Mouse (Mus musculus) bone marrow, adult 2 months (tissue): ENCODE measurements around the gene Setd1a. TPM values are rescaled to one million over a fixed set of nuclear protein-coding genes. Genes with fewer than 3 reads are reported as not detected.

Experiments
- H3K27ac ChIP-seq: fragments of 200-500 bp; 2 replicates; pipeline ENCODE4 v1.5.1; 2012; ENCODE audit warnings: low read depth, mild to moderate bottlenecking, control low read depth, inconsistent platforms, low read length; ENCODE audit not compliant: control insufficient read depth, poor library complexity, insufficient read depth
- H3K4me1 ChIP-seq: fragments of 200-500 bp; 2 replicates; pipeline ENCODE4 v1.6.1; 2011; ENCODE audit warnings: low read length; ENCODE audit not compliant: control insufficient read depth, insufficient read depth
- H3K4me3 ChIP-seq: fragments of 200-500 bp; replicated peaks from 2 replicates; pipeline ENCODE3; 2011; ENCODE audit warnings: mild to moderate bottlenecking, low read depth, low read length, control low read depth; ENCODE audit not compliant: control insufficient read depth
- CTCF ChIP-seq: fragments of 200-500 bp; IDR thresholded peaks from 2 replicates; pipeline ENCODE4 v1.5.1; 2011; ENCODE audit warnings: low read length, control low read depth; ENCODE audit not compliant: control insufficient read depth, insufficient read depth
- POLR2A ChIP-seq: fragments of 200-500 bp; IDR thresholded peaks from 2 replicates; pipeline ENCODE4 v1.6.1; 2011; ENCODE audit warnings: low read depth, mild to moderate bottlenecking, control low read depth, low read length, borderline replicate concordance; ENCODE audit not compliant: control insufficient read depth
- WGBS: fragments of 180-500 bp; shearing (Covaris S2); methylation state at CpG from one replicate; pipeline ENCODE4 v1.1.7; 2018; 5-methylcytosine and 5-hydroxymethylcytosine counted together
- polyA plus RNA-seq: library from polyadenylated mRNA; stranded (reverse); fragments of >200 nt; gene quantifications from 2 replicates; pipeline ENCODE4 v1.2.4, GENCODE M21; 2011; ENCODE audit warnings: low replicate concordance; ENCODE audit not compliant: missing spikeins, insufficient read depth, insufficient read length

Setd1a gene
- polyA plus RNA-seq, 1 experiment = 36.3 TPM

DNA sequence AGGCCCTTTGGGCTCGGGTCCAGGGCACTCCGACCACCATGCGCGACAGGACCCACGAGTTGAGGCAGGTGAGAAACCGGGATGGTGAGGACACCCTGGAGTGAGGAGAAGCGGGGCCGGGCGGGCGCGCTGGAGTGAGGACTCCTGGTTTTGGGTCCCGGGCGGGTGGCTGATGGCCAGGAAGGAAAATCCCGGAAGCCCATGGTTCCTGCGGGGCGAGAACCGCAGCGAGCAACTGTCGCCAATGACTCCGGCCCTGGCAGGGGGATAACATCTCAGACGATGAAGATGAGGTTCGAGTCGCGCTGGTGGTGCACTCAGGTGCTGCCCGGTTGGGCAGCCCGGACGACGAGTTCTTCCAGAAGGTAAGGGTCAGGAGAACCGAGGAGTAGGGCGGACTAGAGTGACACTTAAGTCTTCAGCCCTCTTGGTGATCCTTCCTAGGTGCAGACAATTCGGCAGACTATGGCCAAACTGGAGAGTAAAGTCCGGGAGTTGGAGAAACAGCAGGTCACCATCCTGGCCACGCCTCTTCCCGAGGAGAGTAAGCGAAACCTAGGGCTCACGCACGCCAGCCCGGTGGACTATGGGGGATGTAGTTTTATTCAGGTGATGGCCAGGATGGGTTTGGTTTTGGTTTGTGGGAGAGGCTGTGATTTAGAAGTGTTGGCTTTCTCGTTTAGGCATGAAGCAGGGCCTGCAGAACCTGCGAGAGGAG lies 65.7 kb downstream of the Setd1a start:
- WGBS = under 1% methylated on average over 40 of the region's 40 CpGs
- peaks cover 3% of the 10 kb centered on the region; the same call in 1 of the 2 replicates for H3K4me1 ChIP-seq

More for the DNA sequence above, 65.7 kb downstream of the Setd1a start:
- H3K4me3 ChIP-seq = peak overlapping the region; percentile 89
- TF ChIP-seq POLR2A = peak; percentile 47; the same call in 1 of the 2 replicates
- TF ChIP-seq CTCF = no peak
- peak overlapping the region; percentile 94 for H3K27ac ChIP-seq

Other genes with a start within 250 kb of the Setd1a start
- gene Tmem265, start 215.3 kb upstream of the Setd1a start, polyA plus RNA-seq = 20.5 and 41.0 TPM in 2 replicates
- gene Phkg2, start 203.3 kb upstream of the Setd1a start, polyA plus RNA-seq = 83.6 and 169 TPM in 2 replicates
- gene Ccdc189, start 188.1 kb upstream of the Setd1a start, polyA plus RNA-seq = 9.9 and 15.2 TPM in 2 replicates
- 52.7 and 66.7 TPM in 2 replicates for gene Rnf40, start 187.9 kb upstream of the Setd1a start, polyA plus RNA-seq
- gene Zfp629, start 160.9 kb upstream of the Setd1a start, polyA plus RNA-seq = 6.3 and 14.2 TPM in 2 replicates
- 44.5 and 65.5 TPM in 2 replicates for gene Bcl7c, start 67.7 kb upstream of the Setd1a start, polyA plus RNA-seq
- not detected in 2 replicates for gene Ctf1, start 63.9 kb upstream of the Setd1a start, polyA plus RNA-seq
- not detected in 2 replicates for gene Ctf2, start 44.5 kb upstream of the Setd1a start, polyA plus RNA-seq
- gene Fbxl19, start 32.1 kb upstream of the Setd1a start, polyA plus RNA-seq = 18.8 and 23.0 TPM in 2 replicates
- gene Orai3, start 6.9 kb upstream of the Setd1a start, polyA plus RNA-seq = 7.6 and 14.6 TPM in 2 replicates
- 0.75 TPM in 1 of 2 replicates, not detected in the other for gene Gm49388, start 8.9 kb downstream of the Setd1a start, polyA plus RNA-seq
- gene Hsd3b7, start 23.9 kb downstream of the Setd1a start, polyA plus RNA-seq = 13.3 and 23.4 TPM in 2 replicates
- gene Stx4a, start 47.6 kb downstream of the Setd1a start, polyA plus RNA-seq = 246 and 342 TPM in 2 replicates
- 1.1 and 1.8 TPM in 2 replicates for gene Stx1b, start 47.9 kb downstream of the Setd1a start, polyA plus RNA-seq
- gene Zfp646, start 99.6 kb downstream of the Setd1a start, polyA plus RNA-seq = 15.9 and 24.7 TPM in 2 replicates
- 4.0 and 8.3 TPM in 2 replicates for gene Zfp668, start 100.2 kb downstream of the Setd1a start, polyA plus RNA-seq
- gene Prss53, start 114.3 kb downstream of the Setd1a start, polyA plus RNA-seq = 1.6 TPM in 1 of 2 replicates, not detected in the other
- gene Gm21974, start 118.8 kb downstream of the Setd1a start, polyA plus RNA-seq = not detected in 2 replicates
- gene Vkorc1, start 118.9 kb downstream of the Setd1a start, polyA plus RNA-seq = 15.1 and 22.3 TPM in 2 replicates
- gene Bckdk, start 127.4 kb downstream of the Setd1a start, polyA plus RNA-seq = 42.4 and 66.8 TPM in 2 replicates
- gene Kat8, start 135.8 kb downstream of the Setd1a start, polyA plus RNA-seq = 14.5 and 15.7 TPM in 2 replicates
- 1.8 TPM in 1 of 2 replicates, not detected in the other for gene Prss8, start 153.4 kb downstream of the Setd1a start, polyA plus RNA-seq
- gene Prss36, start 170.1 kb downstream of the Setd1a start, polyA plus RNA-seq = 1.3 and 4.3 TPM in 2 replicates
- 627 and 763 TPM in 2 replicates for gene Fus, start 190.8 kb downstream of the Setd1a start, polyA plus RNA-seq
- gene Pycard, start 217.2 kb downstream of the Setd1a start, polyA plus RNA-seq = 17.7 and 19.9 TPM in 2 replicates
- gene Trim72, start 227.3 kb downstream of the Setd1a start, polyA plus RNA-seq = 0.45 and 1.1 TPM in 2 replicates